Mouse (Mus musculus) hindlimb bud, embryonic 11.5 days (tissue): ENCODE results near the gene Med4.

ENCODE experiments used
- DNase-seq: peaks from one replicate; pipeline ENCODE4 v3.0.0-alpha.2; 2012; ENCODE audit warnings: low read depth, low spot score; ENCODE audit errors: extremely low spot score

Med4 gene

GRCm38 (mm10) chr14:73553122-73553696, 43.4 kb downstream of the Med4 start:
- DNase-seq, result peak; percentile 6
